ENCODE assay signal across 12 mouse cellular contexts in genomic region chr19:24017892-24018291, GRCm38 (mm10). TPM values are rescaled to one million over a fixed set of nuclear protein-coding genes. Genes with fewer than 3 reads are reported as not detected.
DNase-seq lines count a peak whose midpoint lies in the region; ATAC-seq and TF ChIP-seq lines count a peak whose summit lies in the region.
"Had no signal": no experiment of that assay in that cellular context is flagged by ENCODE, and none has a peak within 500 bp of the region (broad histone marks: within the 10 kb centered on the region; RNA-seq: fewer than 3 reads in every experiment).

No protein-coding gene starts in this region.

- H3K27me3 ChIP-seq in kidney, adult 2 months (replicated peaks; ENCODE audit: control insufficient read depth, insufficient read depth, low read length) = no peaks in the 10 kb centered on the region
- no peaks in the 10 kb centered on the region for H3K27me3 ChIP-seq in heart, postnatal 0 days (ENCODE audit: control insufficient read depth, insufficient read depth, low read length)

- ATAC-seq in heart, postnatal 0 days (ENCODE audit: insufficient read depth, low read depth) = no peak
- ATAC-seq: activated CD4-positive, CD25-positive, alpha-beta regulatory T cell, adult 4 months had no signal

- TF ChIP-seq EP300 in heart, postnatal 0 days (IDR thresholded peaks at IDR 0.05; ENCODE audit: low read depth) = no peak

- no peak overlapping the region for H3K9ac ChIP-seq in heart, postnatal 0 days (replicated peaks; ENCODE audit: low read depth, low read length)

- peaks cover 10% of the 10 kb centered on the region for H3K4me1 ChIP-seq in kidney, adult 2 months (ENCODE audit: control insufficient read depth, insufficient read depth, low read length)
- peaks cover 27% of the 10 kb centered on the region for H3K4me1 ChIP-seq in brown adipose tissue, adult 24 weeks (ENCODE audit: control insufficient read depth, insufficient read depth, insufficient read length, low read length)
- H3K4me1 ChIP-seq in heart, postnatal 0 days (ENCODE audit: control insufficient read depth, insufficient read depth) = peaks cover 39% of the 10 kb centered on the region

- TF ChIP-seq CTCF in kidney, adult 2 months (conservative IDR thresholded peaks at IDR 0.05; ENCODE audit: insufficient read depth, insufficient read length, low read depth, low read length) = no peak
- TF ChIP-seq CTCF in heart, postnatal 0 days (IDR thresholded peaks at IDR 0.05; ENCODE audit: low read depth) = no peak

- no peak for TF ChIP-seq POLR2A in kidney, adult 2 months (IDR thresholded peaks at IDR 0.05; ENCODE audit: low read depth, low read length)

- 40% methylated on average over 3 of the region's 3 CpGs for WGBS in kidney, adult 2 months
- WGBS in heart, postnatal 0 days = 46% methylated on average over 3 of the region's 3 CpGs

- H3K9me3 ChIP-seq in heart, postnatal 0 days (replicated peaks; ENCODE audit: control insufficient read depth, low read length) = no peaks in the 10 kb centered on the region

- peak; percentile 12 for DNase-seq in kidney, adult 2 months
- DNase-seq in kidney, adult 18-20 months = no peak
- DNase-seq in 3T3-L1 (ENCODE audit: low read depth, low spot score) = peak; percentile 82
- no peak for DNase-seq in heart, postnatal 0 days (ENCODE audit: low spot score)
- no peak for DNase-seq in cerebellum, postnatal 14 days
- DNase-seq in spleen, postnatal 4 days (ENCODE audit: low spot score in 2 of 2) = no peak
- no peak for DNase-seq in adrenal gland, adult 2 months
- DNase-seq: cerebellum, adult 2 months; right cerebral cortex, postnatal 4 days; thymus, postnatal 14 days had no signal

- H3K36me3 ChIP-seq in kidney, adult 2 months (ENCODE audit: control insufficient read depth, insufficient read depth, low read length) = no peaks in the 10 kb centered on the region
- 0 out of 2 replicates have a peak, but pooled peaks cover 7% of the 10 kb centered on the region for H3K36me3 ChIP-seq in heart, postnatal 0 days (replicated peaks; ENCODE audit: control insufficient read depth, insufficient read depth, low read length)

- no peak overlapping the region for H3K4me3 ChIP-seq in kidney, adult 2 months (ENCODE audit: insufficient read depth, low read depth, low read length)
- H3K4me3 ChIP-seq in brown adipose tissue, adult 24 weeks (ENCODE audit: insufficient read depth, low read depth, low read length) = no peak overlapping the region
- H3K4me3 ChIP-seq in heart, postnatal 0 days (ENCODE audit: low read depth, low read length) = no peak overlapping the region

- no peak overlapping the region for H3K4me2 ChIP-seq in heart, postnatal 0 days (ENCODE audit: low read depth, low read length)

- peak overlapping the region; percentile 71 for H3K27ac ChIP-seq in kidney, adult 2 months (ENCODE audit: insufficient read depth, low read depth, low read length)
- H3K27ac ChIP-seq in brown adipose tissue, adult 24 weeks (replicated peaks; ENCODE audit: low read depth, low read length) = peak overlapping the region; percentile 90
- H3K27ac ChIP-seq in heart, postnatal 0 days (ENCODE audit: low read depth) = peak overlapping the region; percentile 82

RNA-seq across cellular contexts. Expression of gene Fam189a2, which starts 12.9 kb away (rescaled TPM):
- polyA plus RNA-seq in kidney, adult 2 months (2012; rRNA removed) = 7.7 and 9.0 TPM in 2 replicates
- polyA plus RNA-seq in brown adipose tissue, adult 24 weeks (2012; ENCODE audit: insufficient read depth, insufficient read length, missing spikeins) = 2.9 and 3.7 TPM in 2 replicates
- 98.9 and 100 TPM in 2 replicates for total RNA-seq in heart, postnatal 0 days (2014; rRNA removed; ENCODE audit: low replicate concordance)
- 7.7 and 8.3 TPM in 2 replicates for polyA plus RNA-seq in heart, postnatal 0 days (2015; fragmentation: Nextera tagmentation; extraction: Ambion mirVana)
- 10 to 100 TPM in 1 of 2 experiments, 1 to 10 TPM in 1; 6.5 to 13.3 TPM for total RNA-seq in adrenal gland, adult 2 months (2021)
- 5.4 and 7.0 TPM in 2 replicates for polyA plus RNA-seq in adrenal gland, adult 2 months (2012; rRNA removed)
- polyA plus RNA-seq: activated CD4-positive, CD25-positive, alpha-beta regulatory T cell, adult 4 months had no signal

Comparison
In these comparisons a context has a peak if more than half of its experiments do, and no peak if none do; other contexts are left out.
1. DNase-seq: peak in kidney, adult 2 months (single experiment) and 3T3-L1 (single experiment); none in kidney, adult 18-20 months (single experiment), heart, postnatal 0 days (single experiment), cerebellum, postnatal 14 days (0 of 2), spleen, postnatal 4 days (0 of 2) and adrenal gland, adult 2 months (single experiment).
2. Peak in every context shown above with its lines, with median percentiles within 50 percentile points of each other: H3K27ac ChIP-seq.